Mouse (Mus musculus): ENCODE measurements around the gene Nrde2. TPM values are rescaled to one million over a fixed set of nuclear protein-coding genes. Genes with fewer than 3 reads are reported as not detected.

The Nrde2 gene
- polyA plus RNA-seq, 2 experiments: 3.6 to 4.1 TPM

- H3K27ac ChIP-seq: no peak overlapping the region
- no peaks in the 10 kb centered on the region for H3K27me3 ChIP-seq (ENCODE audit: control insufficient read depth, insufficient read depth, low read length)
- peaks cover 0 to 4% of the 10 kb centered on the region in 2 experiments; a peak in 1 of 4 replicates for H3K4me1 ChIP-seq (replicated peaks; ENCODE audit: control insufficient read depth in 2 of 2, insufficient read depth in 2 of 2, low read length in 1 of 2)
- no peak overlapping the region for H3K9ac ChIP-seq (replicated peaks)
- H3K36me3 ChIP-seq (replicated peaks; ENCODE audit: control insufficient read depth, insufficient read depth, low read depth): peaks cover 8% of the 10 kb centered on the region
- TF ChIP-seq CTCF (IDR thresholded peaks at IDR 0.05; ENCODE audit: low read depth) (no peak), EP300 (IDR thresholded peaks at IDR 0.05; ENCODE audit: low read depth) (no peak)
- DNase-seq (ENCODE audit: low read depth in 3 of 3, low spot score in 3 of 3) (no peak), ATAC-seq (ENCODE audit: insufficient read depth) (no peak)
- no peak overlapping the region for H3K4me3 ChIP-seq (ENCODE audit: insufficient read depth in 1 of 2, low read depth in 2 of 2, low read length in 2 of 2)
- H3K4me2 ChIP-seq (ENCODE audit: low read depth): no peak overlapping the region
- H3K9me3 ChIP-seq (ENCODE audit: control insufficient read depth, low read length): no peaks in the 10 kb centered on the region
- WGBS (ENCODE audit: insufficient replicate concordance): 63% methylated on average over 11 of the region's 11 CpGs
Observed at GRCm38 (mm10) chr12:100134395-100134936, 25.0 kb downstream of the Nrde2 start.

DNA sequence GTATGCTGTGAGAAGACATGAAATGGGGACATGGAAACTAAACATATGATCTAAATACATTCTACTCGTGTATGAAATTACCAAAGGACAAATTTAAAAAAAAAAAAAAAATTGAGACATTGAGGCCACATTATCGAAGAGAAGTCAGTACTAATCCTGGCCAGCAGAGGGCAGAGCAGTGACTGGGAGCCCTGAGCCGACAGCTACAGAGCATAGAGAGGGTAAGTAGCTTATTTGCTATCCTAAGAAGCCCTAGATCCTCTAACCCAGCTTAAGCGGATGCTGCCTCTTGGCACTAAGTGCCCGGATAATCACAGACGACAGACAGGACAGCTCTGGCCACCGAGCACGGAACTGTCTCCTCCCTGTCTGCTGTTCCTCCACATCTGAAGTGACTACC, 27.8 kb downstream of the Nrde2 start:
- peaks cover 5% of the 10 kb centered on the region for H3K36me3 ChIP-seq (replicated peaks; ENCODE audit: control insufficient read depth, insufficient read depth, low read depth)
- H3K9ac ChIP-seq (replicated peaks): no peak overlapping the region
- TF ChIP-seq CTCF (IDR thresholded peaks at IDR 0.05; ENCODE audit: low read depth): peak; percentile 81
- TF ChIP-seq EP300 (IDR thresholded peaks at IDR 0.05; ENCODE audit: low read depth): no peak
- peaks cover 0 to 4% of the 10 kb centered on the region in 2 experiments; a peak in 1 of 4 replicates for H3K4me1 ChIP-seq (replicated peaks; ENCODE audit: control insufficient read depth in 2 of 2, insufficient read depth in 2 of 2, low read length in 1 of 2)
- no peak overlapping the region for H3K27ac ChIP-seq
- DNase-seq (ENCODE audit: low read depth in 3 of 3, low spot score in 3 of 3) (peak; percentile 12 to 24 (median 16)), ATAC-seq (ENCODE audit: insufficient read depth) (no peak)
- H3K9me3 ChIP-seq (ENCODE audit: control insufficient read depth, low read length): no peaks in the 10 kb centered on the region
- whole genome bisulfite sequencing (ENCODE audit: insufficient replicate concordance): 52% methylated on average over 8 of the region's 8 CpGs
- no peaks in the 10 kb centered on the region for H3K27me3 ChIP-seq (ENCODE audit: control insufficient read depth, insufficient read depth, low read length)
- no peak overlapping the region for H3K4me2 ChIP-seq (ENCODE audit: low read depth)
- no peak overlapping the region for H3K4me3 ChIP-seq (ENCODE audit: insufficient read depth in 1 of 2, low read depth in 2 of 2, low read length in 2 of 2)

GRCm38 (mm10) chr12:100131167-100131566, 28.3 kb downstream of the Nrde2 start:
- 82% methylated on average over 9 of the region's 9 CpGs for WGBS (ENCODE audit: insufficient replicate concordance)
- Histone ChIP-seq H3K9me3 (ENCODE audit: control insufficient read depth, low read length) (no peaks in the 10 kb centered on the region), H3K9ac (replicated peaks) (no peak overlapping the region), H3K27me3 (ENCODE audit: control insufficient read depth, insufficient read depth, low read length) (no peaks in the 10 kb centered on the region), H3K36me3 (replicated peaks; ENCODE audit: control insufficient read depth, insufficient read depth, low read depth) (peaks cover 5% of the 10 kb centered on the region), H3K27ac (no peak overlapping the region), H3K4me1 (replicated peaks; ENCODE audit: control insufficient read depth in 2 of 2, insufficient read depth in 2 of 2, low read length in 1 of 2) (peaks cover 0 to 4% of the 10 kb centered on the region in 2 experiments; a peak in 1 of 4 replicates), H3K4me3 (ENCODE audit: insufficient read depth in 1 of 2, low read depth in 2 of 2, low read length in 2 of 2) (no peak overlapping the region), H3K4me2 (ENCODE audit: low read depth) (no peak overlapping the region)
- DNase-seq (ENCODE audit: low read depth in 3 of 3, low spot score in 3 of 3): no peak
- no peak for ATAC-seq (ENCODE audit: insufficient read depth)
- TF ChIP-seq CTCF (IDR thresholded peaks at IDR 0.05; ENCODE audit: low read depth): no peak
- TF ChIP-seq EP300 (IDR thresholded peaks at IDR 0.05; ENCODE audit: low read depth): no peak

DNA sequence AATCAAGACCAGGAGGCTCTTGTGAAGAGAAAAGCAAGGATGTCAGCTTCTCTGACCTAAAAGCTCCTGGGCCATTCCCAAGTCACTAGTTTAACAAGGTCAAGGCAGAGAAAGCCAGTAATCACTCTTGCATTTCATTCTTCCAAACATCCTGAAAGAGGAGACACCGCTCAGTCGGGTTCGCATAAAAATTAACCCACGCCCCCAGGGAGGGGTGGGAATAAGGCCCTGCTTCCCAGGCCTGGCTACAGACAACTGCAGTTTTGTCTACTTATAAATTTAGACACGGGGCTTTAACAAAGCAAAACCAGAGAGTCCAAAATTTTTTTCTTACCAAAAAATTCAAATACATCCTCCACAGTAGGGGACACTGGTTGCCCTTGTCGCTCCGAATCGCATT, 30.5 kb downstream of the Nrde2 start:
- H3K27me3 ChIP-seq (ENCODE audit: control insufficient read depth, insufficient read depth, low read length): no peaks in the 10 kb centered on the region
- ATAC-seq (ENCODE audit: insufficient read depth): no peak
- H3K36me3 ChIP-seq (replicated peaks; ENCODE audit: control insufficient read depth, insufficient read depth, low read depth): peaks cover 22% of the 10 kb centered on the region
- H3K4me1 ChIP-seq (replicated peaks; ENCODE audit: control insufficient read depth in 2 of 2, insufficient read depth in 2 of 2, low read length in 1 of 2): no peaks in the 10 kb centered on the region
- H3K4me3 ChIP-seq (ENCODE audit: insufficient read depth in 1 of 2, low read depth in 2 of 2, low read length in 2 of 2): no peak overlapping the region
- 80% methylated on average over 8 of the region's 8 CpGs for WGBS (ENCODE audit: insufficient replicate concordance)
- no peak for DNase-seq (ENCODE audit: low read depth in 3 of 3, low spot score in 3 of 3)
- no peaks in the 10 kb centered on the region for H3K9me3 ChIP-seq (ENCODE audit: control insufficient read depth, low read length)
- TF ChIP-seq CTCF (IDR thresholded peaks at IDR 0.05; ENCODE audit: low read depth) (no peak), EP300 (IDR thresholded peaks at IDR 0.05; ENCODE audit: low read depth) (no peak)
- H3K4me2 ChIP-seq (ENCODE audit: low read depth): no peak overlapping the region
- no peak overlapping the region for H3K9ac ChIP-seq (replicated peaks)
- H3K27ac ChIP-seq: no peak overlapping the region

- Histone ChIP-seq H3K4me3 (ENCODE audit: insufficient read depth in 1 of 2, low read depth in 2 of 2, low read length in 2 of 2) (no peak overlapping the region), H3K9ac (replicated peaks) (no peak overlapping the region), H3K27ac (no peak overlapping the region), H3K27me3 (ENCODE audit: control insufficient read depth, insufficient read depth, low read length) (no peaks in the 10 kb centered on the region), H3K4me1 (replicated peaks; ENCODE audit: control insufficient read depth in 2 of 2, insufficient read depth in 2 of 2, low read length in 1 of 2) (no peaks in the 10 kb centered on the region), H3K9me3 (ENCODE audit: control insufficient read depth, low read length) (no peaks in the 10 kb centered on the region), H3K4me2 (ENCODE audit: low read depth) (no peak overlapping the region), H3K36me3 (replicated peaks; ENCODE audit: control insufficient read depth, insufficient read depth, low read depth) (peaks cover 26% of the 10 kb centered on the region)
- no peak for TF ChIP-seq EP300 (IDR thresholded peaks at IDR 0.05; ENCODE audit: low read depth)
- DNase-seq (ENCODE audit: low read depth in 3 of 3, low spot score in 3 of 3) (no peak), ATAC-seq (ENCODE audit: insufficient read depth) (no peak)
- WGBS (ENCODE audit: insufficient replicate concordance): 66% methylated on average over 6 of the region's 6 CpGs
Observed at GRCm38 (mm10) chr12:100128522-100128921, 30.9 kb downstream of the Nrde2 start.
